Mouse (Mus musculus) intestine, embryonic 14.5 days (tissue): ENCODE measurements around the gene Ltbp4. TPM values are rescaled to one million over a fixed set of nuclear protein-coding genes. Genes with fewer than 3 reads are reported as not detected.

Source experiments
- ATAC-seq: fragments of 200-750 bp; cut with Nextera tagmentation; replicated peaks from 2 replicates; pipeline ENCODE4 v1.8.0; 2017; ENCODE audit warnings: low read depth, moderate number of reproducible peaks, moderate TSS enrichment, moderate library complexity; ENCODE audit not compliant: low FRiP score, low TSS enrichment
- DNase-seq: peaks from one replicate; pipeline ENCODE4 v3.0.0-alpha.2; 2018; ENCODE audit warnings: low spot score
- H3K27ac ChIP-seq: fragments of 300-500 bp; sonication (generic); 2 replicates; pipeline ENCODE4 v1.5.1; 2014; ENCODE audit warnings: low read depth, mild to moderate bottlenecking, control low read depth
- H3K27me3 ChIP-seq: fragments of 300-500 bp; sonication (generic); replicated peaks from 2 replicates; pipeline ENCODE4 v1.6.1; 2014; ENCODE audit warnings: low read length, control low read depth; ENCODE audit not compliant: control insufficient read depth, insufficient read depth
- H3K36me3 ChIP-seq: fragments of 300-500 bp; sonication (generic); 2 replicates; pipeline ENCODE4 v1.6.1; 2014; ENCODE audit warnings: low read length, control low read depth; ENCODE audit not compliant: control insufficient read depth, insufficient read depth
- H3K4me1 ChIP-seq: fragments of 300-500 bp; sonication (generic); replicated peaks from 2 replicates; pipeline ENCODE4 v1.6.1; 2014; ENCODE audit warnings: low read length, control low read depth, mixed read lengths; ENCODE audit not compliant: control insufficient read depth, insufficient read depth
- H3K4me2 ChIP-seq: fragments of 300-500 bp; sonication (generic); 2 replicates; pipeline ENCODE4 v1.6.1; 2014; ENCODE audit warnings: low read length
- H3K4me3 ChIP-seq: fragments of 300-500 bp; sonication (generic); 2 replicates; pipeline ENCODE4 v1.5.1; 2014; ENCODE audit warnings: low read depth, low read length, control low read depth, mixed read lengths
- H3K9ac ChIP-seq: fragments of 300-500 bp; sonication (generic); 2 replicates; pipeline ENCODE4 v1.6.1; 2014; ENCODE audit warnings: mild to moderate bottlenecking, low read length
- H3K9me3 ChIP-seq: fragments of 300-500 bp; sonication (generic); 2 replicates; pipeline ENCODE4 v1.6.1; 2016; ENCODE audit warnings: low read length, control low read depth; ENCODE audit not compliant: control insufficient read depth
- WGBS: fragments of 180-500 bp; shearing (Covaris S2); extraction: QIAGEN DNeasy Blood & Tissue Kit; methylation state at CpG from one replicate; pipeline ENCODE4 v1.1.7; 2014; 5-methylcytosine and 5-hydroxymethylcytosine counted together
- polyA plus RNA-seq: library from polyadenylated mRNA; unstranded; fragments of >200 nt; fragmentation: Nextera tagmentation; extraction: Ambion mirVana; gene quantifications from 2 replicates; pipeline ENCODE4 v1.2.1, GENCODE M21; 2014

Gene Ltbp4
- 97.9 and 110 TPM in 2 replicates for polyA plus RNA-seq

DNA sequence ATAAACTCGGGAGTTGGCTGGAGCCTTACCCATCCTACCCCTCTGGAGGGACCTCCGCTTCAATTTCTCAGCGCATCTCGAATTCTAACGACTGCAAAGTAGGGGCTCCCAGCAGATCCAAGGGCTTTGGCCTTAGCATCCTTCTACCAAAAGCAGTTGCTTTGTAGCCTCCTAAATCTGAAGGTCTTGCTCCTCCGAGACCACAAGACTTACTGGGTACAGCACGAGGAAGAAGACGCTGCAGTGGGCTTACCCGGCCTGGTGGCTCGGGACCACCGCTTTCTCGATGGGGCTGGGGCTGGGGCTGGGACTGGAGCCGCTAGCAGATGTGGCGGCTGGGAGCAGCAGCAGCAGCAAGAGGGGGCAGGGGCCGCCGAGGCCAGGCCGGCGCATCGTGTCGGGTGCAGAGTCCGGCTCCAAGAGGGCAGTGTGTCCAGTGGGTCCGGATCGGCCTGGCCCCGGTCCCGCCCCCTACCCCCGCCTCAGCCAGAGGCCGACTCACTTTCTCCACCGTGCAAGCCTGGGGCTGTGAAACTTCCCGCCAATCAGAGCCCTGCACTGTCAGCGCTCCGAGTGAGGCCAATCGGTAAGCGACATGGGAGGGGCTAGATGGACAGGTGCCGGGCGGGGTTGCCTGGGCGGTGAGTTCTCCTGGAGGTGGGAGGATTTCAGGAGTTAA is at the start of gene Ltbp4:
Gene Ltbp4 (minus strand): TSS at position 518 of the 679 bp plus-strand sequence.
- DNase-seq (peak; percentile 79), ATAC-seq (peak; percentile 43)
- Histone ChIP-seq H3K4me3 (peak within 1 kb of the TSS; percentile 44), H3K9me3 (no peaks in the 10 kb centered on the region), H3K9ac (peak within 1 kb of the TSS; percentile 43), H3K4me2 (peak within 1 kb of the TSS; percentile 65), H3K27me3 (peaks cover 35% of the 10 kb centered on the region), H3K36me3 (peaks cover 6% of the 10 kb centered on the region), H3K27ac (peak within 1 kb of the TSS; percentile 24; the same call in 1 of the 2 replicates), H3K4me1 (peaks cover 24% of the 10 kb centered on the region)
- WGBS, result under 1% methylated on average over 36 of the region's 36 CpGs

DNA sequence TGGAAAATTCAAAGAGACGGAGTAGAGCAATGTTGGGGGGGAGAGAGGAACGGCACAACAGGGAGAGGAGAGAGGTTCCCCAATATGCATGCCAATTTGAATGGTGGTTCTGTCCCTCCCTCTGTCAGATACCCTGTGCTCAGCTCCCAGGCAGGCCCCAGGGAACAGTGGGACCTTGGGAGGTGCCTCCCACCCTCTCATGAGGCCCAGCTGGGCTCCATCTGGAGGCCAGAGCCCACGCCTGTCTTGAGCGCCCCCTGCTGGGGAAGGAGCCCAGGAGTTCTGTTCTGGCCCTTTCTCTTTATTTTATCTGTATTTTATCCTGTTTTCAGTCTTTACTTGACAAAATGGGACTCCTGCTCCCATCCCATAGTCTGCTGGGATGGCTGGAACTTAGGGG is 47.2 kb upstream of the Ltbp4 start:
- H3K27me3 ChIP-seq, result peaks cover 2% of the 10 kb centered on the region; the same call in 1 of the 2 replicates
- no peak overlapping the region for H3K4me3 ChIP-seq
- ATAC-seq (no peak), DNase-seq (peak; percentile 80)
- H3K9ac ChIP-seq, result no peak overlapping the region
- no peak overlapping the region for H3K4me2 ChIP-seq
- H3K36me3 ChIP-seq, result no peaks in the 10 kb centered on the region
- H3K4me1 ChIP-seq, result no peaks in the 10 kb centered on the region
- H3K27ac ChIP-seq, result no peak overlapping the region
- no peaks in the 10 kb centered on the region for H3K9me3 ChIP-seq
- WGBS, result 29% methylated on average over 4 of the region's 4 CpGs

DNA sequence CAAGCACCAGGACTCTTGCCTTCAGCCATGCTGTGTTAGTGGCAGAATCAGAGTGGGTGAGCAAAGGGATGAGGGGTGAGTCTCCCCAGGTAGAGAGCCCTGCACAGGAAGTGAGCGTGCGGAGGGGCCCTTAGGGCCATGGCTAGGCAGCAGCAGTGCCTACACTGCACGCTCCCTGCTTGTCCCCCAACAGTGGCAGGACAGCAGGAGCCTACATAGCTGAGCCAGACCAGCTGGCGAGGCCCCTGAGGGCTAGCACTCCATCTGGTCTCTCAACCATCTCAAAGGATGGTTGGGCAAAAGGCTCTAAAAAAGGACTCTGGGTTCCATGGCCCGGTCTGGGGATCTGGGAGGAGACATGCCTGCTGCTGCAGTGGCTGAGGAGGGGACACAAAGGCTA is 46.6 kb upstream of the Ltbp4 start:
- 76% methylated on average over 5 of the region's 5 CpGs for WGBS
- no peak for ATAC-seq
- H3K4me2 ChIP-seq, result no peak overlapping the region
- H3K27me3 ChIP-seq, result peaks cover 6% of the 10 kb centered on the region
- DNase-seq, result no peak
- no peak overlapping the region for H3K9ac ChIP-seq
- no peaks in the 10 kb centered on the region for H3K36me3 ChIP-seq
- H3K27ac ChIP-seq, result no peak overlapping the region
- H3K4me1 ChIP-seq, result no peaks in the 10 kb centered on the region
- no peaks in the 10 kb centered on the region for H3K9me3 ChIP-seq
- no peak overlapping the region for H3K4me3 ChIP-seq

DNA sequence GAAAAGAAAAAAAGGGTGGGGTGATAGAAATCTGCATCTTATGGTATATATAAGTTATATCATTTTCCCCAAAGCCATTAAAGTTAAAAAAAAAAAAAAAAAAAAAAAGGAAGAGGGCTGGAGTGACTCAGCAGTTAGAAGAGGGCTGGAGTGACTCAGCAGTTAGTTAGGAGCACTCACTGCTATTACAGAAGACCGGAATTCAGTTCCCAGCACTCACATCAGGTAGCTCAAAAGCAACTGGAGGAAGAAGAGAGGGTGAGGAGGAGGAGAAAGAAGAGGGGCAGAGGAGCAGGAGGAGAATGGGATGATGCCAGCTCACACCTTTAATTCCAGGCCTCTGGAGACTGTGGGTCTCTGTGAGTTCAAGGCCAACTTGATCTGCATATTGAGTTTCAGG is 45.7 kb upstream of the Ltbp4 start:
- no peak for ATAC-seq
- H3K9ac ChIP-seq, result no peak overlapping the region
- H3K4me1 ChIP-seq, result no peaks in the 10 kb centered on the region
- peaks cover 8% of the 10 kb centered on the region for H3K27me3 ChIP-seq
- H3K4me2 ChIP-seq, result no peak overlapping the region
- no peak for DNase-seq
- WGBS, result 89% methylated on average over 1 of the region's 1 CpGs
- no peaks in the 10 kb centered on the region for H3K9me3 ChIP-seq
- no peaks in the 10 kb centered on the region for H3K36me3 ChIP-seq
- H3K4me3 ChIP-seq, result no peak overlapping the region
- no peak overlapping the region for H3K27ac ChIP-seq

DNA sequence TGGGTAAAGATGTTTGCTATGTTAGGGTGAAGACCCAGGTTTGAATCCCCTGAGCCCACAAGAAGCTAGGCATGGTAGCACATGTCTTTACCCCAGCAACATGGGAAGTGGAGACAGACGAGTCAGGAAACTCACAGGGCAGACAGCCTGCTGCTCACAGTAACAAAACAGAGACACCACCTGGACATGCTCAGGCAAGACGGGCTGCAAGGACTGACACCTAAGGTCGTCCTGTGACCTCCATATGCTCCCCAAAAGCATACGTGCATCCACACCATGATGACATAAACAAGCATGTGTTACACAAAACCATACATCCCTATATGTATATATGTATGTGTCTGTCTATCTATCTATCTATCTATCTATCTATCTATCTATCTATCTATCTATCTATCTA is 44.1 kb upstream of the Ltbp4 start:
- no peak overlapping the region for H3K4me3 ChIP-seq
- ATAC-seq (no peak), DNase-seq (no peak)
- H3K36me3 ChIP-seq, result no peaks in the 10 kb centered on the region
- no peaks in the 10 kb centered on the region for H3K9me3 ChIP-seq
- no peak overlapping the region for H3K27ac ChIP-seq
- H3K4me2 ChIP-seq, result no peak overlapping the region
- no peak overlapping the region for H3K9ac ChIP-seq
- peaks cover 24% of the 10 kb centered on the region for H3K27me3 ChIP-seq
- H3K4me1 ChIP-seq, result no peaks in the 10 kb centered on the region
- WGBS, result 40% methylated on average over 4 of the region's 4 CpGs

DNA sequence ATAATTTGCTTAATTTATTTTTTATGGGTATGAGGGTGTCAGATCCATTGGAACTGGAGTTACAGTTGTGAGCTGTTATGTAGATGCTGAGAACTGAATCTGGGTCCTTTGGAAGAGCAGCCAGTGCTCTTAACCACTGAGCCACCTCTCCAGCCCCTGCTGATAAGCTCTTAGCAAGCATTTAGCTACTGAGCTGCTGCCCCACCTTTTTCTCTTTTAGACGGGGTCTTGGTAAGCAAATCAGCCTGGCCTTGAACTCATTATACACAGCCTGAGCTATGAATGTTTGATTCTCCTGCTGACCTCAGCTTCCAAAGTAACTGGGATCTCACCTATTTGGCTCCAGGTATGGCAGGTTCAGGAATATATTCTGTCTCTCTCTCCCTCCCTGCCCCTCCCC is 43.5 kb upstream of the Ltbp4 start:
- Histone ChIP-seq H3K4me3 (no peak overlapping the region), H3K9ac (no peak overlapping the region), H3K36me3 (no peaks in the 10 kb centered on the region), H3K4me1 (no peaks in the 10 kb centered on the region), H3K4me2 (no peak overlapping the region), H3K27ac (no peak overlapping the region), H3K27me3 (peaks cover 29% of the 10 kb centered on the region), H3K9me3 (no peaks in the 10 kb centered on the region)
- ATAC-seq (no peak), DNase-seq (no peak)
- 40% methylated on average over 1 of the region's 1 CpGs for WGBS

DNA sequence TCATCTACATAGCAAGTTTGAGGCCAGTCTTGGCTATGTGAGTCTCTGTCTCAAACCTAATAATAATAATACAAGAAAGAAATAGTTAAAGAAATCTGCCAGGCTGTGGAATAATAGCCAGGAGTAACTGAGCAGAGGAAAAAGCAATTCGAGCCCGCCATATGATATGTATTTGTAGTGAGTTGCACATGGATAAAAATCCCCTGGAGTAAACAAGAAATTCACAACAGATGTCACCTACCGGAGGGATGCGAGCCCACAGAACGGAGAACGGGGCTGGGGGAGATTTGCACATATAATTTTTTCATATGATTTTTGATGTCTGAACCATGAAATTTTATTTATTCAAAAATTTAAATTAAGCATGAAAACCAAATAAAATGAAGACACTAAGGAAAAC is 42.3 kb upstream of the Ltbp4 start:
- no peaks in the 10 kb centered on the region for H3K36me3 ChIP-seq
- no peaks in the 10 kb centered on the region for H3K4me1 ChIP-seq
- peaks cover 39% of the 10 kb centered on the region for H3K27me3 ChIP-seq
- no peak overlapping the region for H3K4me2 ChIP-seq
- H3K9ac ChIP-seq, result no peak overlapping the region
- no peaks in the 10 kb centered on the region for H3K9me3 ChIP-seq
- H3K4me3 ChIP-seq, result no peak overlapping the region
- no peak overlapping the region for H3K27ac ChIP-seq
- DNase-seq (no peak), ATAC-seq (no peak)
- WGBS, result 83% methylated on average over 6 of the region's 6 CpGs

DNA sequence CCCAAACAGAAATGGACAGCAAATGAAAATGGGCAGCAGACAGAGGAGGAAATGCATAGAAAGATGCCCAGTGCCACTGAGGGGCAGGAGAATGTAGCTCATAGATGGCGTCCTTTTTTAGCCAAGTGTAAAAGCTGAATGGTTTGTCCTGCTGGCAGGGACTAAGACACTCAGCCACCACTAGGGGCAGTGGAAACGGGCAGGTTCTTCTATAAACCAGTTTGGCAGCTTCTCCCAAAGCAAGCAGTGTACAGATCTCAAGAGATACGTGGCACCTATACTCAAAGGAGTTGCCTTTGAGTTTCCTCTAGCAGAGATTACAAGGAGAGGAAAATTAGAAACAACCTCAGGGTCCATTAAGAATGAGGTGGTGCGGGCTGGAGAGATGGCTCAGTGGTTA is 40.9 kb upstream of the Ltbp4 start:
- peaks cover 52% of the 10 kb centered on the region for H3K27me3 ChIP-seq
- no peaks in the 10 kb centered on the region for H3K9me3 ChIP-seq
- no peak overlapping the region for H3K9ac ChIP-seq
- H3K4me2 ChIP-seq, result no peak overlapping the region
- 20% methylated on average over 4 of the region's 4 CpGs for WGBS
- no peak overlapping the region for H3K27ac ChIP-seq
- H3K4me1 ChIP-seq, result no peaks in the 10 kb centered on the region
- H3K36me3 ChIP-seq, result no peaks in the 10 kb centered on the region
- no peak overlapping the region for H3K4me3 ChIP-seq
- DNase-seq, result no peak
- ATAC-seq, result peak; percentile 83

DNA sequence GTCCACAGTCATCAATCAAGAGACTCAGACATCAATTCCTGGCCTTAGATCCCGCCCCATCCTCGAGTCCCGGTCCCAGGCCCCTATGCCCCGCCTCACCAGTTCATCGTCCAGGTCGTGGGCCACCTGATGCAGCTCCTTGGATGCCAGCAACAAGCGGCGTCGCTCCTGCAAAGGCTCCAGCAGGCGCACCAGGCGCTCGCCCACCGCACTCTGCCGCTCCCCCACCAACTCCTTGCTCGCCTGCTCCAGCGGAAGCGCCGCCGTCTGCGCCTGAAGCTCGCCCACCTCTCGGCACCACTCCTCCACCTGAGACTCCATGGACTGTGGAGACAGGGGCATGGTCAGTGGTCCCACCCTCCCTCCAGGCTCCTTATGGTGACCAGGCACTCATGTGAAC is 37.8 kb upstream of the Ltbp4 start:
- Histone ChIP-seq H3K9ac (no peak overlapping the region), H3K27ac (no peak overlapping the region), H3K27me3 (peaks cover 84% of the 10 kb centered on the region), H3K36me3 (no peaks in the 10 kb centered on the region), H3K4me2 (no peak overlapping the region), H3K4me1 (no peaks in the 10 kb centered on the region), H3K9me3 (no peaks in the 10 kb centered on the region), H3K4me3 (no peak overlapping the region)
- 1% methylated on average over 22 of the region's 22 CpGs for WGBS
- ATAC-seq (no peak), DNase-seq (no peak)
